Mouse (Mus musculus) cerebellum, postnatal 14 days (tissue): ENCODE measurements around the gene Zfp462.

Experiments used
- DNase-seq, 2 experiments: peaks; one replicate each; pipeline ENCODE4 v3.0.0; 2021; ENCODE audit warnings: mixed read lengths in 2 of 2

Zfp462 gene

DNA sequence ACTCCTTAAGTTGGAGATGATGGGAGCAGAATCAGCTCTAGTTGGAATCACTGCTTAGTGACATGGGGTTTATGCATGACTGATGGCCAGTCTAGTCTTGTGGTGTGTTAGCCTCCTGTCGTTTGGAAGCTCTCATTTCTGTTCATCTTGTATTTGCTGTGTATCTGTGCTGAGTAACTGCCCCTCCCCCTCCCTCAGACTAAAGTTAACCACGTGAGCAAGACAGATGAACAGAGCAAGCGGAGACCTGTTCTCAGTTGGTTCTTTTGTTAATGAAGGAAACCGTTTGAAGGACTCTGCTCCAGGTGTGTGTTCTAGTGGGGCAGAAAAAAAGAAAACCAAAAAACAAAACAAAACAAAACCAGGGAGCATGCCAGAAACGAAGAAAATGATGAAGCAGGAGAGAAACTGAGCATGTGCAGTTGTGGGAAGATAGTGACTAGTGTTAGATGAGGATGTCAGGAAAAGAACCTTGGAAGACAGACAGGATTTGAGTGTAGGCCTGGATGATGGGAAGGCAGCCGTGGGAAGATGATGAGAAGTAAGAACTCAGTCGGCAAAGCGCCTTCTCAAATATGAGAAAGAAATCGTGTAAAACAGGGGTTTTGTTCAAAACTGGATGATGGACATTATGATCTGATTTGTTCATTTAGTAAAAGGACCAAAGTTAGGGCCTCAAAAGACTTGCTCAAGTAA, 53.4 kb downstream of the Zfp462 start:
- DNase-seq: no peak

- no peak for DNase-seq
Observed at GRCm38 (mm10) chr4:54999556-54999955, 54.7 kb downstream of the Zfp462 start.

- DNase-seq: peak; percentile 38 to 53
Observed at GRCm38 (mm10) chr4:55001386-55001785, 56.5 kb downstream of the Zfp462 start.

DNA sequence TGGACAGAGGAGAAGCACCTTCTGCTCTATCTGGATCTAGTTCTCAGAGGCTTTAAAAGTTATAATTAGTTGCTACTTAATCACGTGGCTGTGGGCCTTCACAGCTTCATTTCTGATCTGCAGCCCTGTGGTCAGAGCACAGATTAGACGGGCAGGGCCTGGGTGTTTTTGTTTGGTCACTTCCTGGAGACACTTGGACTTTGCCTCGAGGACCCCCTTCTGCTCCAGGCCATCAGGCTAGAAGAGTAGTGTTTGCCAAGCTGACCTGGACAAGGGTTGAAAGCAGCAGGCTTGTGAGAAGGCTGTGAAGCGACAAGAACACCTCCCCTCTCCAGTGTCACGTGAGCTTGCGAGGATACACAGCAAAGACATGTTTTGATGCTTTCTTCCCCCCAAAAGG, 58.3 kb downstream of the Zfp462 start:
- no peak for DNase-seq

DNA sequence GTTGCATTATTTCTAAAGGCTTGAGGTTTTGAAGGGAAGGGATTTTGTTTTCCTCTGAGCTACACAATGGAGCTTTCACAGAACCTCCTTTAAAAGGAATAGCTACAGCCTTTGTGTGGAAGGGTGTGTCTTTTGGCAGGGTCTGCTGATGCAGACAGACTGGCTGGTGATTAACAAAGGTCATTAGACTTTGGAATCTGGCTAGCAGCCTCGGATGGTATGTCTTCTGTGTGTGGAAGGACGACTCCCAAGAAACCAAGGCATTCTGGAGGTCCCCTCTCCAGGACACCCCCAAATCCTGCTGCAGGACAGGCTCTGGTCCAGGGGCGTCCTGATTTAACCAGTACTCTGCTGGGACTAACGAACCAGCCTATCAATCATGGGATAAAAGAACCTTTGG, 60.2 kb downstream of the Zfp462 start:
- DNase-seq: peak; percentile 34 to 44

DNA sequence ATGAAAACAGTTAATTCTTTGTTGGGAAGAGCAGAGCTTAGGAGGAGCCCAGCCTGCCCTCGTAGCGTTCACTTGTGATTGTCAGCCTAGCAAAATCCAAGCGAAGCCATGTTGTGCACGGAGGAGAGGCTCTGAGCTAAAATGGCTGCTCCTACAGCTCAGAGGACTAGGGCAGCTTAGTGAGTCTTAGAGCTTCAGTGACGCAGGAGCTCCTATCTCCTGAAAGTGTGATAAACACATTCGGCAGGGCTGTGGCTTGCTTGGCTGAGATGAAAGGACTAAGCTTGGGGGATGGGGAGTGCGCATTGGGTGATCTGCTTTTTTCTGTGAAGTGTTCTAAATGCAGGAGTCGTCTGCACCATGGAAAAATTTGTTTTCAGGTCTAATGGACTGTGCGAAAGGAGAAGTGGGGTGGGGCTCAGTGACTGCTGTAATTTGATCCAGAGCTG, 60.7 kb downstream of the Zfp462 start:
- peak; percentile 48 to 53 for DNase-seq

- DNase-seq: no peak
Observed at GRCm38 (mm10) chr4:55006024-55006423, 61.2 kb downstream of the Zfp462 start.

DNA sequence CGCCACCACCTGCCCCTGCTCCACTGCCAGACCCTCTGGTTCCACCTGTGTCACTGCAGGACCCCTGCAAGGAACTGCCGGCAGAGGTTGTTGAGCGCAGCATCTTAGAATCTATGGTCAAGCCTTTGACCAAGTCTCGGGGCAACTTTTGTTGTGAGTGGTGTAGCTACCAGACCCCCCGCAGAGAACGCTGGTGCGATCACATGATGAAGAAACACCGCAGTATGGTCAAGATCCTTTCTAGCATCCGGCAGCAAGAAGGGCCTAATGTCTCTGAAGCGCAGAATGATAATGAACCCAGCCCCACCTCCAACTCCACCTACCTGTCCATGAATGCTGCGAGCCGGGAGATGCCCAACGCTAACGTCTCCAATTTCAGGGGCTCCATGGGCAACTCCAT, 63.8 kb downstream of the Zfp462 start:
- DNase-seq: no peak

- DNase-seq: no peak
Observed at GRCm38 (mm10) chr4:55011391-55011790, 66.5 kb downstream of the Zfp462 start.

- DNase-seq: no peak
Observed at GRCm38 (mm10) chr4:55013563-55014248, 68.9 kb downstream of the Zfp462 start.

GRCm38 (mm10) chr4:55014731-55015463, 70.0 kb downstream of the Zfp462 start:
- no peak for DNase-seq

DNA sequence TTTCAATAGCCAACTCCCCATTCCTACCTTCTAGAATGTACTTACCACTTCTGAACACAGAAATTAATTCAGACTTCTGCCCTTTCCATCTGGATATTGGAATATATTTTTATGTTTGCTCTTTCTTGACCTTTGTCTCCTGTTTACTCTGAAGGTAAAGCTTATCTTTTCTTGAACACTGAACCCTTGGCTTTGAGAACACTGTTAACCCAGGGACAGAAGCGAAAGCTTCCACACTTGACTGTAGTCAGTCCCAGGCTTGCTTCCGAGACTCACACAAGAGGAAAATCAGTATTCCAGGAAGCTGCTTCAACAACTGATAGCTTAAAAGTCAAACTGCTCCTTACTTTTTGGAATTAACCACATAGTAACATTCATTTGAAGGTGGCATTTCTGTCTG, 70.7 kb downstream of the Zfp462 start:
- no peak for DNase-seq

GRCm38 (mm10) chr4:55026109-55026646, 81.3 kb downstream of the Zfp462 start:
- DNase-seq: no peak

DNA sequence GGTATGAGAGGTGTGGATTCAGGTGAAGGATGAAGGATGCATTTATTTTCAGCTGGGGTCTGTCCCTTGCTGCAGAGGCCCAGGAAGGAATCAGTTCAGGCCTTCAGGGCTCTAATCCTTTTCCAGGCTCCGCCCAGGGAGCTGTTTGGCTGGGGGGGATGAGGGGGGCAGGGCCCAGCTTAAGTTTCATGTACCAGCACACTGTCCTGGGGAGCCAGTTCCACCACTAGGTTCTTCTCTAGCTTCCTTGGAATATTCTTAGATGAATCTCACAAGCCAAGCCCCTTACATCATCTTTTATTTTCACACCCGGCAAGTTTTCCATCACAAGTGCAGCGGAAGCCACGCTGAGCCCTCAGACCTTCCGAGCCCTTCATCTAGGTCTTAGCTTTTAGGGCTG, 85.6 kb downstream of the Zfp462 start:
- DNase-seq: no peak

DNA sequence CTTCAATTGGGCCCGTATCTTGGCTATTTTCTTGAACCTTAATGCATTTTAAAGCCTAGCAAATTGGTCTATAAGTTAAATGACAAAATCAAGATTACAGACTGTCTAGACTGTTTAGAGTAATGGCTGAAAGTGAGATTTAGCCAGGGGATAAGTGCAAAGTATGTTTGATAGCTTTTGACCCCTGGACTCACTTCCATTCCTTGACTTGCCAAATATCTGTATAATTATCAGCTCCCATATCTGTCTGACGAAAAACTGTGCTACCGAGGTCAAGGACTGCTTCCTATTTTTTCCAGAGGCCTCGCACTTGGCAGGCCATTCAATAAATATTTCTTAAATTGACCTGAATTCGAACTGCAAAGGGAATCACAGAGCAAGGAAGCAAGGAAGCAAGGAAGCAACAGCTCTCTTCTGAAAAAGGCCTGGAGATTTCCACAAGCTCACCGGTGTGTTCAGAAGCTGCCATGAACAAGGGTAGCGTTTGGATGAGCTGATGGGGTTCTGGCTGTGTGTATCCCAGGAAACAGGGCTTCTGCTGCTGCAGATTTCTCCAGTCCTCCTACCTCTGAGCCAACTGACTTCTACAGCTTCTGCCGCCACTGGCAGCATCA, 87.6 kb downstream of the Zfp462 start:
- DNase-seq: no peak

GRCm38 (mm10) chr4:55033452-55033851, 88.6 kb downstream of the Zfp462 start:
- DNase-seq: no peak

DNA sequence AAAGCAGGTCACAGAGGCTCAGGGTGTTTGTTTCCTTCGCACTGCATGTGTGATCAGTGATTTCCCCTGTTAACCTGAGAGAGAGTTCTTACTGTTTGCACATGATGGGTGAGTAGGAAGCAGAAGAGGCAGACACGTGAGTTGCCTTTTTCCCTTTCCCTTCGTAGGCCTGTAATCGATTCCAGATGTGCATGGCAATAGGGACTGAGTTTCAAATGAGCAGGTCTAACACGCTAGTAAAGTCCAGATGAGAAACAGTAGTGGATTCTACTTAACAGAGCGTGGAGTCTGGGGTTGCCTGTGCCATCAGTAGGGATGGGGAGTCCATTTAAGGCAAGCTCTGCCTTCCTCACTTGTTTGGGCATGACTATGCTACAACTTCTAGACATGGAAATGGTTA, 93.3 kb downstream of the Zfp462 start:
- no peak for DNase-seq

DNA sequence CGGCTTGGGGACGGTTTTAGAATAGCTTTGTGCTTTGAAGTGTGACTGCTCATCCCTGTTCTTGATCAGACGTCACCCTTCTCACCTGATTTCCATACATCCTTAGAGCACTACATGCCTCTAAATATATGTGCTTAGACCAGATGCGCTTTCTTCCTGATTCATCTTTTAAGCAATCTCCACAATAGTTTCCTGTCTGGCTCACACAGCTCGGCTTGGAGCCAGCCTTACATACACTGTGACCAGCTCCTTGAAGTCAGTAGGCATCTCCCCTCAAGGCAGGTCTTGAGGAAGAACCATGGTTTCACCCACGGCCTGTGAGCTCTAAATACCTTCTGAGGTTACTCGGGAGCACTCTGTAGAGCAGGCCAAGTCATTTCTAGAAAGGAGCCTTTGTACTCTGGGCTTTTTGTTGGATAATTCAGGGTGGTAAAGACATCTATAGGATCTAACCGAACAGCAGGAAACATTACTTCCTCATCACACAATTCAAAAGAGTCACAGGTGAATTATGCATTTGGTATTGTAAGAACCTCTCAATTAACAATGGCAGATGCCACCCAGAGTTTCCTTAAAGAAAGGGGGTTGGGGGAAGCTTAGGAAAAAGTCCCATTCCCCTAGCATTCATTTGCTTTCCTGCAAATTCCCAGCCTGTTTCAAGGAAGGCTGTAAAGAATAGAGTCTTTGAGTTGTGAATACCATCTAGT, 95.6 kb downstream of the Zfp462 start:
- no peak for DNase-seq

GRCm38 (mm10) chr4:55041106-55041730, 96.4 kb downstream of the Zfp462 start:
- peak; percentile 30 to 32 for DNase-seq

- DNase-seq: no peak
Observed at GRCm38 (mm10) chr4:55042573-55042972, 97.7 kb downstream of the Zfp462 start.

DNA sequence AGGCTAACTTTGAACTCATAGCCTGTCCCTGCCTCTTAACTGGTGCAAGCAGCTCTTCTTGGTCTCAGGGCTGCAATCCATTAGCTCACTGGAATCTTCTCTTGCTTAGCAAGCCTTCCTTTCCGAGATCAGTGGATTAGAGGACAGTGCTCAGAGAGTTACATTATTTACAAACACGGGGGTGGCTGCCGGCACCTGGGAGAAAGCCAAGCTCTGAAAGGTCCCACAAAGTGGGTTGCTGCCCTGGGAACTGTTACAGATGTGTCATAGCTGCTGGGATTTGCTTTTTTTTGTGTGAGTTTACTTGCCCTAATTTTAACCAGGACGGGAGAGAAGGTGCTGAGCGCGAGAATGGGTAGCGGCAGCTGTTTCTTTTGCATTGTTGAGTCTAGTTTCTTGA, 102.4 kb downstream of the Zfp462 start:
- DNase-seq: no peak
